Mouse (Mus musculus): ENCODE results near the gene Vtn.

GRCm38 (mm10) chr11:78458740-78459139, 40.2 kb upstream of the Vtn start:
- TF ChIP-seq CTCF (IDR thresholded peaks at IDR 0.05; ENCODE audit: insufficient read depth, low read depth, low read length) (no peak), POLR2A (IDR thresholded peaks at IDR 0.05; ENCODE audit: insufficient read depth, low read depth, low read length) (no peak)
